Mouse (Mus musculus): ENCODE results near the gene Spx.

- no peak for TF ChIP-seq E2F4 (IDR thresholded peaks at IDR 0.05; ENCODE audit: insufficient read depth)
- TF ChIP-seq POLR2A (IDR thresholded peaks at IDR 0.05; ENCODE audit: insufficient read length, low read depth), result no peak
- no peak for TF ChIP-seq USF1 (IDR thresholded peaks at IDR 0.05; ENCODE audit: low read depth)
- TF ChIP-seq POLR2AphosphoS2 (IDR thresholded peaks at IDR 0.05; ENCODE audit: insufficient read length, low read depth), result no peak
- no peak for TF ChIP-seq MAX (IDR thresholded peaks at IDR 0.05; ENCODE audit: low read depth)
- TF ChIP-seq MYOG (IDR thresholded peaks at IDR 0.05; ENCODE audit: control insufficient read depth in 1 of 3, insufficient read depth in 1 of 3, insufficient read length in 2 of 3, low read depth in 2 of 3), result no peak
- no peak for TF ChIP-seq CEBPB (IDR thresholded peaks at IDR 0.05; ENCODE audit: insufficient read depth, poor library complexity, severe bottlenecking)
- TF ChIP-seq REST (IDR thresholded peaks at IDR 0.05; ENCODE audit: insufficient read depth, insufficient read length), result no peak
- TF ChIP-seq TCF12 (IDR thresholded peaks at IDR 0.05; ENCODE audit: insufficient read depth, poor library complexity, severe bottlenecking), result no peak
- no peak for TF ChIP-seq MYOD1 (IDR thresholded peaks at IDR 0.05; ENCODE audit: control insufficient read depth in 1 of 3, insufficient read length in 2 of 3, low read depth in 2 of 3)
- no peak for TF ChIP-seq TCF3 (IDR thresholded peaks at IDR 0.05; ENCODE audit: insufficient read length, low read depth)
Measured at GRCm38 (mm10) chr6:142459017-142459678, 45.9 kb downstream of the Spx start.
